Mouse (Mus musculus) intestine, postnatal 0 days (tissue): ENCODE measurements around the gene Eng. TPM values are rescaled to one million over a fixed set of nuclear protein-coding genes. Genes with fewer than 3 reads are reported as not detected.

Experiments used
- ATAC-seq: fragments of 200-750 bp; cut with Nextera tagmentation; 2 replicates; pipeline ENCODE4 v1.8.0; 2017; ENCODE audit warnings: mild to moderate bottlenecking, moderate TSS enrichment, moderate library complexity
- H3K27ac ChIP-seq: fragments of 300-500 bp; sonication (generic); 2 replicates; pipeline ENCODE4 v1.5.1; 2014; ENCODE audit warnings: mild to moderate bottlenecking, low read depth, low read length, moderate library complexity
- H3K27me3 ChIP-seq: fragments of 300-500 bp; sonication (generic); replicated peaks from 2 replicates; pipeline ENCODE4 v1.6.1; 2014; ENCODE audit warnings: low read length, mixed read lengths; ENCODE audit not compliant: control insufficient read depth, insufficient read depth
- H3K36me3 ChIP-seq: fragments of 300-500 bp; sonication (generic); 2 replicates; pipeline ENCODE4 v1.6.1; 2014; ENCODE audit warnings: mild to moderate bottlenecking, moderate library complexity; ENCODE audit not compliant: control insufficient read depth, insufficient read depth
- H3K4me1 ChIP-seq: fragments of 300-500 bp; sonication (generic); replicated peaks from 2 replicates; pipeline ENCODE4 v1.6.1; 2014; ENCODE audit warnings: antibody characterized with exemption, low read length, mixed read lengths; ENCODE audit not compliant: control insufficient read depth, insufficient read depth
- H3K4me2 ChIP-seq: fragments of 300-500 bp; sonication (generic); replicated peaks from 2 replicates; pipeline ENCODE4 v1.6.1; 2014; ENCODE audit warnings: low read depth, mild to moderate bottlenecking, moderate library complexity
- H3K4me3 ChIP-seq: fragments of 300-500 bp; sonication (generic); 2 replicates; pipeline ENCODE4 v1.5.1; 2014; ENCODE audit warnings: low read depth, low read length
- H3K9ac ChIP-seq: fragments of 300-500 bp; sonication (generic); 2 replicates; pipeline ENCODE4 v1.6.1; 2014; ENCODE audit warnings: mild to moderate bottlenecking, low read depth, low read length
- H3K9me3 ChIP-seq: fragments of 300-500 bp; sonication (generic); 2 replicates; pipeline ENCODE4 v1.6.1; 2016; ENCODE audit warnings: mixed run types; ENCODE audit not compliant: control insufficient read depth
- CTCF ChIP-seq: sonication (generic); IDR thresholded peaks from 2 replicates; pipeline ENCODE4 v1.5.1; 2016; ENCODE audit warnings: low read depth, mild to moderate bottlenecking, control low read depth, antibody characterized with exemption, moderate library complexity
- WGBS: fragments of 180-500 bp; shearing (Covaris S2); extraction: QIAGEN DNeasy Blood & Tissue Kit; methylation state at CpG from one replicate; pipeline ENCODE4 v1.1.7; 2014; 5-methylcytosine and 5-hydroxymethylcytosine counted together
- polyA plus RNA-seq: library from polyadenylated mRNA; unstranded; fragments of >200 nt; fragmentation: Nextera tagmentation; extraction: Ambion mirVana; gene quantifications from 2 replicates; pipeline ENCODE4 v1.2.1, GENCODE M21; 2015

The Eng gene
- polyA plus RNA-seq, 1 experiment from 2014 or later = 32.2 TPM

GRCm38 (mm10) chr2:32668176-32668575 lies 21.8 kb downstream of the Eng start:
- no peaks in the 10 kb centered on the region for H3K27me3 ChIP-seq
- H3K9ac ChIP-seq = no peak overlapping the region
- peaks cover 20% of the 10 kb centered on the region; the same call in 1 of the 2 replicates for H3K36me3 ChIP-seq
- H3K4me1 ChIP-seq = no peaks in the 10 kb centered on the region
- no peak for TF ChIP-seq CTCF
- no peak overlapping the region for H3K27ac ChIP-seq
- WGBS = 90% methylated on average over 7 of the region's 7 CpGs
- H3K9me3 ChIP-seq = no peaks in the 10 kb centered on the region
- no peak overlapping the region for H3K4me2 ChIP-seq
- H3K4me3 ChIP-seq = no peak overlapping the region
- no peak for ATAC-seq

- 33% methylated on average over 3 of the region's 3 CpGs for WGBS
- H3K4me1 ChIP-seq = no peaks in the 10 kb centered on the region
These were observed 23.5 kb downstream of the Eng start for GRCm38 (mm10) chr2:32669876-32670275.

GRCm38 (mm10) chr2:32671147-32671546 lies 24.8 kb downstream of the Eng start:
- ATAC-seq = no peak
- Histone ChIP-seq H3K27me3 (no peaks in the 10 kb centered on the region), H3K4me2 (no peak overlapping the region), H3K9me3 (no peaks in the 10 kb centered on the region), H3K4me1 (no peaks in the 10 kb centered on the region), H3K4me3 (no peak overlapping the region), H3K27ac (no peak overlapping the region), H3K36me3 (peaks cover 26% of the 10 kb centered on the region; the same call in 1 of the 2 replicates), H3K9ac (no peak overlapping the region)
- TF ChIP-seq CTCF = no peak
- WGBS = 91% methylated on average over 9 of the region's 9 CpGs

More at GRCm38 (mm10) chr2:32669876-32670275, 23.5 kb downstream of the Eng start:
- no peak for TF ChIP-seq CTCF
- Histone ChIP-seq H3K9me3 (no peaks in the 10 kb centered on the region), H3K27me3 (no peaks in the 10 kb centered on the region), H3K27ac (no peak overlapping the region; the same call in 1 of the 2 replicates), H3K4me3 (no peak overlapping the region), H3K9ac (no peak overlapping the region), H3K36me3 (peaks cover 26% of the 10 kb centered on the region; the same call in 1 of the 2 replicates), H3K4me2 (no peak overlapping the region)
- ATAC-seq = no peak

- WGBS = 58% methylated on average over 9 of the region's 9 CpGs
- peaks cover 26% of the 10 kb centered on the region; the same call in 1 of the 2 replicates for H3K36me3 ChIP-seq
- H3K4me2 ChIP-seq = peak overlapping the region; percentile 40; the same call in 1 of the 2 replicates
- H3K4me1 ChIP-seq = no peaks in the 10 kb centered on the region
- no peak for ATAC-seq
- no peak overlapping the region for H3K9ac ChIP-seq
- H3K27me3 ChIP-seq = no peaks in the 10 kb centered on the region
- no peaks in the 10 kb centered on the region for H3K9me3 ChIP-seq
- peak overlapping the region; percentile 87 for H3K27ac ChIP-seq
- no peak overlapping the region for H3K4me3 ChIP-seq
- peak; percentile 43 for TF ChIP-seq CTCF
These were observed 25.7 kb downstream of the Eng start for GRCm38 (mm10) chr2:32671907-32672595.

- Histone ChIP-seq H3K9me3 (no peaks in the 10 kb centered on the region), H3K9ac (no peak overlapping the region), H3K36me3 (peaks cover 26% of the 10 kb centered on the region; the same call in 1 of the 2 replicates), H3K27ac (peak overlapping the region; percentile 87), H3K27me3 (no peaks in the 10 kb centered on the region), H3K4me2 (peak overlapping the region; percentile 40), H3K4me3 (no peak overlapping the region), H3K4me1 (no peaks in the 10 kb centered on the region)
- WGBS = 41% methylated on average over 16 of the region's 16 CpGs
- ATAC-seq = peak; percentile 93
- no peak for TF ChIP-seq CTCF
These were observed 27.0 kb downstream of the Eng start for GRCm38 (mm10) chr2:32673176-32673917.

GRCm38 (mm10) chr2:32676821-32677220 lies 30.4 kb downstream of the Eng start:
- no peaks in the 10 kb centered on the region for H3K9me3 ChIP-seq
- ATAC-seq = no peak
- no peak overlapping the region for H3K4me3 ChIP-seq

More at GRCm38 (mm10) chr2:32676821-32677220, 30.4 kb downstream of the Eng start:
- H3K27ac ChIP-seq = no peak overlapping the region
- H3K4me1 ChIP-seq = peaks cover 9% of the 10 kb centered on the region
- WGBS = 92% methylated on average over 3 of the region's 3 CpGs
- H3K4me2 ChIP-seq = no peak overlapping the region
- peaks cover 32% of the 10 kb centered on the region; the same call in 1 of the 2 replicates for H3K36me3 ChIP-seq
- H3K9ac ChIP-seq = no peak overlapping the region
- no peaks in the 10 kb centered on the region for H3K27me3 ChIP-seq
- TF ChIP-seq CTCF = peak; percentile 50
